Mouse (Mus musculus) thymus, adult 2 months (tissue): ENCODE data around the gene Efr3b.

Experiments used
- CTCF ChIP-seq: fragments of 200-500 bp; IDR thresholded peaks from 2 replicates; pipeline ENCODE4 v1.5.1; 2012; ENCODE audit warnings: mild to moderate bottlenecking, control low read depth, low read length, moderate library complexity, borderline replicate concordance; ENCODE audit not compliant: control insufficient read depth, poor library complexity, insufficient read depth; ENCODE audit errors: extremely low read depth
- POLR2A ChIP-seq: fragments of 200-500 bp; IDR thresholded peaks from 2 replicates; pipeline ENCODE4 v1.6.1; 2012; ENCODE audit warnings: mild to moderate bottlenecking, low read length, control low read depth, moderate library complexity; ENCODE audit not compliant: control insufficient read depth, poor library complexity, insufficient read depth; ENCODE audit errors: extremely low read depth

DNA sequence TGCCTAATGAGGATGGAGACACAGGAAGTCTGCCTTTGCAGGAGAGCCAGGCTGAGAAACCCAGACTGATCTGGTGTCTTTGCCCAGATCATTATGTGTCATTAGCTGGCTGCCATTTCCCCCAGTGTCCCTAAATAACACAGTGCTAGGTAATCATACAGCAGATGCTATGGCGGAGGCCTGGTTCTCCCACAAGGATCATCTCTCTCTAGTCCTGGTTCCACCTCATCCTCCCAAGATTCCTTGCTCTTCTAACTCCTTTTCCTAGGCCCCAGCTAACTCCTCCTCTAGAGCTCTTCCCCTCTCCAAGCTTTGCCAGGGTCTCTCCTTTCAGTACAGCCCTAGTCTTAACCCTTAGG lies 57.7 kb downstream of the Efr3b start:
- TF ChIP-seq CTCF (no peak), POLR2A (no peak)
